Mouse (Mus musculus): ENCODE data around the gene Foxred2. TPM values are rescaled to one million over a fixed set of nuclear protein-coding genes. Genes with fewer than 3 reads are reported as not detected.

The Foxred2 gene
- polyA plus RNA-seq, 2 experiments from 2014 or later: 2.8 to 4.2 TPM

- ATAC-seq: no peak
These were observed 10.8 kb downstream of the Foxred2 start for GRCm38 (mm10) chr15:77945711-77946110.

- ATAC-seq: no peak
These were observed 15.0 kb downstream of the Foxred2 start for GRCm38 (mm10) chr15:77941563-77941962.

GRCm38 (mm10) chr15:77938516-77938915 is 18.0 kb downstream of the Foxred2 start:
- ATAC-seq: no peak

DNA sequence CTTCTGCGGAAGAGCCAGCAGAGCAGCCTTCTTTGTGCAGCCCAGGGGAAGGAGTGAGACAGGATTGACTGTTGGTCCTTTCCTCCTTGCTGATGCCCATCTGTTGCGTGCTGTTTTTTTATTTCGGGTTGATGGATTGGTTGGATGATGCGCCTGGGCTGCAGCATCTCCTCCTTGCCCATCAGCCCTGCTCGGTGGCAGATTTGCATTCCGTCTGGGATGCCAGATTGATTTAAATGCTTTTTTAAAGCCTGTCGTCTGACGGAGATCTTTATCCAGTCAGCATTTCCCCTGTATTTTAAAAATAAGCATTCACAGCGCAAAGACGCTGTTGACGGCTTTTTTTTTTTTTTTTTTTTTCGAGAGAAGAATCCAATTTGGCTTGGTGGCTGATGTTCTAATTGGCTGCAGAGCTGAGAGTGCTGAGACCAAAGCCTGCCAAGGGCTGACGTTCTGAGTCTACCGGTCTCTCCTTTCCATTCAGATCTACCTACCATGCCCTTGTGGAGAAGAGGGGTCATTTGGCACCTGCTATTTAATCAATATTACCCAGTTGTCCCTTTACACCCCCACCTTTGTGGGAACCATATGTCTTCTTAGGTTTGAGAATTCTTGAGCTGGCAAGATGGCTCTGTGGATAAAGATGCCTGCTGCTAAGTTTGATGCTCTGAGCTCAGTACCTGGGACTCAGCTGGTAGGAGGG is 20.7 kb downstream of the Foxred2 start:
- no peak for ATAC-seq

- no peak for ATAC-seq
These were observed 21.6 kb downstream of the Foxred2 start for GRCm38 (mm10) chr15:77934968-77935367.

DNA sequence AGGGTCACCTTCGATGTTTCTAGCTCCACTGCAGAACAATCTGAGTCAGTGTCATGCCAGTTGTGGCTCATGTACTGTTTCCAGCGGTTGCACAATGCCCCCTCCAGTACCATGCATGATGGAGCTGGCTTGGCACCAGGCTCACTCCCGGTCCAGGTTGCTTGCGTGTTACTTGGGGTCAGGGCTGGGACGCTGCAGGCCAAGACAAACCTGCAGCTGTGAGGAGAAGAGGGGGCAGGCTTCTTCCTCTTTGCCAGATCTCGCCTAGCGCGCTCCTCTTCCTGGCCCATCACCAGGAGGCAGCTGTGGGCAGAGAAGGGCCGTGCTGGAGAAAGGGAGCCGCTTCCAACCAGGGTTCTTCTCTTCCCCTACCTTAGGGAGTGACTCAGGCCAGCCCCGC is 22.2 kb downstream of the Foxred2 start:
- no peak for ATAC-seq

DNA sequence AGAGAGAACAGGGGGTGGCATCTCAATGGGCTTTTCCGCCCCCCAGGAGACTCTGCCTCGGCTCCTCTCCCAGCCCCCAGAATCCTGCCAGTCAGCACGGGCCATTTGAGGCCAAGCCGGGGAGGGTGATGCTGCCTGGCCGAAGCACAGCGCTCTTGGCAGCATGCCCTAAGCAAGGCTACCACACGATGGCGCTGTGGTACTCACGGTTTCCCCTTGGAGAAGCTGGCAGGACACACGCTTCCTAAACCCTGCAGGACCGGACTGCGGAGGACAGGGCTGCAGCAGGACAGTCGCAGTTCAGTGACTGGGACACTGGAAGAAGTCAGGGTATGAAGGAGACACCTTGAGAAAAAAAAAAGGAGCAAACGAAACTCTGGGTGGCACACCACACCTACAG is 22.8 kb downstream of the Foxred2 start:
- peak; percentile 37 for ATAC-seq

GRCm38 (mm10) chr15:77933222-77933621 is 23.3 kb downstream of the Foxred2 start:
- ATAC-seq: no peak

DNA sequence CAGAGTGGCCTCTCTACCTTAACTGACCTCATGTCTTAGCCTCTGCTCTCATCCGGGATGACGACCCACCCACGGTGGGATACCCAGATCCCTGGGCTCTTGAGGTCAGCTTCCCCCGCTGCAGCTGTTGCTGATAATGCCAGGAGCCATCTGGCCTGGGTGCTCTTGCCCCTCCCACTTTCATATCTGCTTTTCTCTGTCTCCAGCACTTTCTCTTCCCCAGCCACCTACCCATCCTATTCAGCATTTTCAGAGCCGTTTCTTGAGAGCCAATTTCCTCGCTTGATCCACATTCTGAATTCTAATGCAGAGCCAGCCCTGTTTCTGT is 24.9 kb downstream of the Foxred2 start:
- ATAC-seq: no peak

GRCm38 (mm10) chr15:77930986-77931688 is 25.4 kb downstream of the Foxred2 start:
- no peak for ATAC-seq

GRCm38 (mm10) chr15:77929804-77930203 is 26.7 kb downstream of the Foxred2 start:
- no peak for ATAC-seq

DNA sequence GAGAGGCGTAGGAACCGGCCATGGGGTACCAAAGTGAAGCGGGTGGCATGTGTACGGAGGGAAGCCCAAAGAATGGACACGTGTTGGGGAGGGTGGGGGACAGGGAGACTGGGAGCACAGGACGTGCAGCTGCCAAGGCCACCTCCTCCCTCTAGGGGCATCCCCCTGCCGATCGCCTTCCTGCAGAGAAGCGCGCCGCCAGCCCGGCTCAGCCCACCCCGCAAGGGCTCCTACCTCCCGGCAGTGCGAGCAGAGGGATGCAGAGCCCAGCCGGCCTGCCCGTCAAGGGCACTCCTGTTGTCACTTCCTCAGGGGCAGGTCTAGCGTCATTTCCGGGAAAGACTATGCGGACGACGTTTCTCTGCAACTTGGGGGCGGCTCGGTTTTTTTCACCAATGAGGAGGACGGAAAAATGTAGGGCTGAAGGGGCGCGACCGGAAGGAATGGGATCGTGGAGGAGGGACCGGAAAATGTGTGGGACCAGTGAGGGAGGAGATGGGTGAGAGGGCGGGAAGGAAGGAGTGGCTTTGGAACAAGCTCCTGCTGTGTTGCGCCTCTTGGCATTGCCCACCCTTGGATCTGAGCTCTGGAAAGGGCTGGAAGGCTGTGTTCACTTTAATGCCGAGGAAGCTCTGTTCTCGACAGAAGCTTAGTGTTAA is 27.7 kb downstream of the Foxred2 start, which contains the start of gene Txn2:
Gene Txn2, minus strand, starts transcription at position 334 of the 659 bp plus-strand sequence.
- ATAC-seq: peak; percentile 91

- ATAC-seq: no peak
These were observed 28.4 kb downstream of the Foxred2 start for GRCm38 (mm10) chr15:77928091-77928490.

GRCm38 (mm10) chr15:77926921-77927320 is 29.6 kb downstream of the Foxred2 start:
- no peak for ATAC-seq

DNA sequence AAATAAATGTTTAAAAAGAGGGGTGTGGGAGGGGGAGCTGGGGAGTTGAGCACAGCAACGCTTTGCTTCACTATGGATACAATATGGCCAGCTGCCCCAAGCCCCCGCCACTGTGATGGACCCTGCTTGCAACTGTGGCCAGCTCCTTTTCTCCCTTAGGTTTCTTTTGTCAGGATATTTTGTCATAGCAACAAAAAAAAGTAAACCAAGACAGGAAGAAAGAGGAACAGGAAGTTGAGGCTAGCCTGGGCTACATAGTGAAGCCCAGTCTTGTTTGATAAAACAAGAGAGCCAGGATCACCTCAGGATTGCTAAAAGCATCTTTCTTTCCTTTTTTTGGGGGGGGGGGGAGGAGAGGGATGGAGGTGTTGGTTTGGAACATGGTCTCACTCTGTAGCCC is 31.3 kb downstream of the Foxred2 start:
- ATAC-seq: no peak

DNA sequence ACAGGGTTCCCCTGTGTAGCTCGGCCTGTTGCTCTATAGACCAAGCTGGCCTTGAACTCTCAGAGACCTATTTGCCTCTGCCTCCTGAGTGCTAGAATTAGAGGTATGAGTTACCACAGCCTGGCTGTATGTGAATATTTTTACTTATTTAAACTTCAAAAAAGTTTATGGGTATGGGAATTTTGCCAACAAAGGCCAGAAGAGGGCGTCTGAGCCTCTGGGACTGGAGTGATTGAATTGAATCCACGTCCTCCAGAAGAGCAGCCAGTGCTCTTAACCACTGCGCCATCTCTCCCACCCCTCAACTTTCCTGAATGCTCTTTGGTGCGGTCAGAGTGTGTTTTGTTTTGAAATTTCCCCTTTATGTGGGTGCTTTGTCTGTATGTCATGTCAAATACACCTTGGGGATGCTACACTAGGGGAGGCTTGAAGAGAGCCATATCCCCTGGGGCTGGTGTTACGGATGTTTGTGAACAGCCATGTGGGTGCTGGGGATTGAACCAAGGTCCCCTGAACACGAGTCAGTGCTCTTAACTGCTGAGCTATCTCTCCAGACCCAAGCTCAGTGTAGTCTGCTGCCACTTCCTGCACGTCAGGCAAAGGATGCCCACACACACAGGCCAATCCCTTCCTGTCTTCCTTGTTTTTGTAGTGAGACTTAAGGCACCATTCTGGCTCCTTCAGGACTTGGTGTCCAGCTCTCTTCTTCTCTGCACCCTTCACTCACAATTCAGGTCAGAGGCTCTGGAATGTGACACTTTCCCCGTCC is 33.1 kb downstream of the Foxred2 start:
- ATAC-seq: no peak

DNA sequence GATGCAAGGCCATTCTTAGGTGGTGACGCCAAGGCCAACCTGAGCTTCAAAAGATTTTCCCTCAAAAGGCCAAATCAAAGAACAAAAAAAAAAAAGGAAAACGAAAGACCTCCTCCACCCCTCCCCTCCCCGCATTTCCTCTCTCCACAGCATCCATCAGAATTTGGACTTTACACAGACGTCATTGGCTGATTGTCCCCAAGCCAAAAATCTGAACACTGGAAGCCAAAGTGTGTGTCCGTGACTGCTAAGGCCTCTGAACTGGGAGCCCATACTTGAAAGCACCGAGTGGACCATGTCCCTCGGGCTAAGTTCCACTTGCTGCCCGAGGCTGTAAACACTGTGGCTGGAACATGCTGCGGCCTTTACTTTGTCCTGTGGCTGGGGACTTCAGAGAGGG is 33.8 kb downstream of the Foxred2 start:
- ATAC-seq: no peak

DNA sequence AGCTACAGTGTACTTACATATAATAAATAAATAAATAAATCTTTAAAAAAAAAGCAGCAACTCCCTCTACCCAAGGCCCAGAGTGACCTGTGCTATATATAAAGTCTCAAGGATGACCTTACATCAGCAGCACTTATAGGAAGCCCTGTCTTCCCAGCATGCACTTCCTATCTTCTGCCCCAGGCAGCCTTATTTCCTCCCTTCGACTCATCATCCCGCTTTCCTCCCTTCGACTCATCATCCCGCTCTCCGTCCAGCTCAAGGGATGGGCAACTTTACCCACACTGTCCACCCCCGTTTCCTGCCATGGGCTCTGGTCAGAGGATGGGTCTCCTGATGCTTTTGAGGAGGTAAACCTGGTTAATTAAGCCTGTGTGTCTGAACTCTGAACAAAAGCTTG is 34.9 kb downstream of the Foxred2 start:
- no peak for ATAC-seq

DNA sequence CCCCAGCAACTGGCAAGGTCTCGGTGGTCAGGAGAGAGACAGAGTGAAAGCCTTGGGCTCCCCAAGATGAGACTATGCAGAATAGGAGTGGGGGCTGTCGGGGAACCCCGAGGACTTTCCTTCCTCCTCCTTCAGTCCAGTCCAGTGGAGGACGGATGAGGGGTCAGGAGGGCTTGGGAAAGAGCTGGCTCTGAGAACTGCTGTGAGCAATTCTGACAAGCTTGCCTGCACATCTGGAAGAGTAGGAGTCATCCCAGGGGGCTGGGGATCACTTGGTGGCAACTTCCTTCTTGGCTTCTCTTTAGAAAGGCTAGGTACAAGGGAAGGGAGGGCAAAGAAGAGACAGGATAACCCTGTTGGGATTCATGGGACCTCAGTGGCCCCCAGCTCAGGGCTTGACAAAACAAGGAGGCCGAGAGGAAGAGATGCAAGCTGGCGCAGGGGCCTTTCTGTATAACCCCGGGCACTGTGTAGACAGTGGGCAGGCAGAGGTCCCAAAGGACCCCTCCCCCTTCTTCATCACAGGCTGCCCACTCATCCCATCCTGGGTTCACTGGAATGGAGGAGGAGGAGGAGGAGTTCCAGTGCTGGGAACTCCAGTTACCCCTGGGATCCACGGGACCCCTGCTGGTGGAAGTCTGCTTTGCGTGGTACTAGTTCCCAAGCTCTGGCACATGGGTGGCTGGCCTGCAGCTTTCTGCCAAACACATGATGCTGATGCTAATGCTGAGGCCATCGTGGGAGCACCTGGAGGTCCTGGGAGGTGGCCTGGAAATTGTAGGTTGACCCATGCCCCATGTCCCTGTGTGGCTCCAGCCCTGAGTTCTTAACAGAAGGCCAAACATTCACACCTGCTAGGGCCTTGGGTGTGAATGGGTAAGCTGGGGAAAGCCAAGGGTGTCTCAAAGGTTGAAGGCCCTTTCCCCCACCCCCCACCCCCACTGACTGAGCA is 35.7 kb downstream of the Foxred2 start:
- no peak for ATAC-seq

- no peak for ATAC-seq
These were observed 37.1 kb downstream of the Foxred2 start for GRCm38 (mm10) chr15:77919441-77919840.

DNA sequence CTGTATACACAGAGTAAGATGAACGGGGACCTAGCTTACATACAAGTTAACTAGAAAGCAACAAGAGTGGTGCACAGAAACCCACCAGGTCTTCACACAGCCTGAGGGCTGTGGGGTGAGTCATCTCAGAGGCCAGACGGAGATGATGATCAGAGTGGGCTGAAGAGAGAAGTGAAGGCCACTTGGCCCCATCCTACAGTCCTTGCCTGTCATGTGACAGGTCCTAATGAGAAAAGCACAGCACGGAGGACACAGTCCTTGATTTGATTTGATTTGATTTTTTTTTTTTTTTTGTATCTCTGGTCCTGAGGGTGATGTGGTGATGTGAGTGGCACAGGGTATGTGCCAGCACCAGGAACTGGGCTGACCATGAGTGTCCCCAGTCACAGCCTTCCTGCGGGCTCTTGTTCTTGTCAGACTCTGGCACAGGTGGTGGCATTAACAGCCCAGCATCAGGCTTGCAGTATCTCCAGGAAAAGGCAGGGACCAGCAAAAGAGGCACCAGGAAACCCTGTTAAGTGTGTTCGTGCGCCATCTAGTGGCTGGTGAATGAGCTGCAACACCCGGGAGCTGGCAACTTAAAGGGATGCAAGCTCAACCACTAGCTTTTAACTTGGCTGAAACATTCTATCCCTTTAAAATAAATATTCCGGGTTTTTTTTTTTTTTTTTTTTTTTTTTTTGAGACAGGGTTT is 39.5 kb downstream of the Foxred2 start:
- peak; percentile 80 for ATAC-seq
